Mouse (Mus musculus) kidney, embryonic 15.5 days (tissue): ENCODE results near the gene Adam30. TPM values are rescaled to one million over a fixed set of nuclear protein-coding genes. Genes with fewer than 3 reads are reported as not detected.
A peak's percentile ranks its signal among the peaks of the same experiment; 100 is the strongest.

ENCODE experiments used
- ATAC-seq: fragments of 200-750 bp; cut with Nextera tagmentation; replicated peaks from 2 replicates; pipeline ENCODE4 v1.8.0; 2017; ENCODE audit warnings: moderate TSS enrichment; ENCODE audit not compliant: low FRiP score
- H3K27ac ChIP-seq: fragments of 300-500 bp; sonication (generic); 2 replicates; pipeline ENCODE4 v1.5.1; 2015; ENCODE audit warnings: mild to moderate bottlenecking, inconsistent platforms
- H3K27me3 ChIP-seq: fragments of 300-500 bp; sonication (generic); 2 replicates; pipeline ENCODE4 v1.6.1; 2015; ENCODE audit warnings: inconsistent platforms
- H3K36me3 ChIP-seq: fragments of 300-500 bp; sonication (generic); 2 replicates; pipeline ENCODE4 v1.6.1; 2015; ENCODE audit warnings: inconsistent platforms
- H3K4me1 ChIP-seq: fragments of 300-500 bp; sonication (generic); 2 replicates; pipeline ENCODE4 v1.6.1; 2015; ENCODE audit warnings: inconsistent platforms
- H3K4me2 ChIP-seq: fragments of 300-500 bp; sonication (generic); 2 replicates; pipeline ENCODE4 v1.6.1; 2015; ENCODE audit warnings: moderate library complexity, mild to moderate bottlenecking, inconsistent platforms
- H3K4me3 ChIP-seq: fragments of 300-500 bp; sonication (generic); replicated peaks from 2 replicates; pipeline ENCODE4 v1.5.1; 2015; ENCODE audit warnings: mild to moderate bottlenecking, inconsistent platforms
- H3K9ac ChIP-seq: fragments of 300-500 bp; sonication (generic); 2 replicates; pipeline ENCODE4 v1.6.1; 2015; ENCODE audit warnings: mild to moderate bottlenecking, inconsistent platforms
- H3K9me3 ChIP-seq: fragments of 300-500 bp; sonication (generic); replicated peaks from 2 replicates; pipeline ENCODE4 v1.6.1; 2016; ENCODE audit warnings: inconsistent platforms
- WGBS: fragments of 180-500 bp; shearing (Covaris S2); methylation state at CpG from one replicate; pipeline ENCODE4 v1.1.7; 2015; ENCODE audit warnings: mixed read lengths; 5-methylcytosine and 5-hydroxymethylcytosine counted together
- polyA plus RNA-seq: library from polyadenylated mRNA; unstranded; fragments of >200 nt; fragmentation: Nextera tagmentation; extraction: Ambion mirVana; gene quantifications from 2 replicates; pipeline ENCODE4 v1.2.1, GENCODE M21; 2015

The Adam30 gene
- polyA plus RNA-seq, 1 experiment from 2014 or later = not detected

DNA sequence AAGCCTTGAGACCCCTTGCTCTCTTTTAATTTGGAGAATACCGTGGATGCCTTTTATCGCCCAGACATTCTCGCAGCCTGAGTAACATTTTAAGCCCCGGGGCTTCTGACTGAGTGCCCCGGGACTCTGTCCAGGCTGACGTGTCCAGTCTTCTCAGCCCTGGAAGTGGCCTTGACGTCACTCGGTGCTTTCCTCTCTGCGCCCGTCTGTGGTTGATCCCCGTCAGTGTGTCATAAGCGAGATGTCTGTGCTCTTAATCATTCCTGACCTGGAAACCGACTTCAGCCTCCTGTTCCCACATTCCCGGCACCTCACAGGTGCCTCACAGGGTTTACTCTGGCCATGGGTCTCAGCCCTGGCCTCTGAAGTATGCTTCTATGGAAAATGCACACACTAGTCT is 12.7 kb upstream of the Adam30 start:
- Histone ChIP-seq H3K27me3 (no peaks in the 10 kb centered on the region), H3K4me3 (no peak overlapping the region), H3K36me3 (peaks cover 85% of the 10 kb centered on the region), H3K27ac (no peak overlapping the region), H3K4me2 (no peak overlapping the region), H3K4me1 (no peaks in the 10 kb centered on the region; the same call in 1 of the 2 replicates), H3K9me3 (no peaks in the 10 kb centered on the region), H3K9ac (no peak overlapping the region)
- 92% methylated on average over 14 of the region's 14 CpGs for WGBS
- ATAC-seq = no peak

DNA sequence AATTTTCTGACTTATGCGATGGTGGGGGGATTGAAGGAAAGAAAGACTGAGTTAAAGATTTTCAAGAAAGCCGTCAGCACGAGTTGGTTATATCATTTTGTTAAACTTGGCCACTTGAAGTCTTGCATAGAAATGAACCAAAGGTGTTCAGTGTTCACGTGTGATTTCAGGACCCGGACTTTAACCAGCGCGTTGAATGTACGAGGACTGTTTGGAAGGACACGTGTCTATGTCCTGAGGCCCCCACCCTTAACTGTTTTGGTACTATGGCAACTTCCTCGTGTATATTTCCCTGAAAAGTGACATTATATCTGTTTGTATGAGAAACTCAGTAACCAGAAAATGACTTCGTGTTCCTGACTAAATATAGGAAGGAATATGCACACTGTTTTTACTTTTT is 10.5 kb upstream of the Adam30 start:
- no peaks in the 10 kb centered on the region for H3K27me3 ChIP-seq
- no peaks in the 10 kb centered on the region for H3K9me3 ChIP-seq
- no peak overlapping the region for H3K4me3 ChIP-seq
- H3K27ac ChIP-seq = no peak overlapping the region
- H3K36me3 ChIP-seq = peaks cover 64% of the 10 kb centered on the region
- H3K4me1 ChIP-seq = no peaks in the 10 kb centered on the region; the same call in 1 of the 2 replicates
- H3K9ac ChIP-seq = no peak overlapping the region
- 96% methylated on average over 11 of the region's 11 CpGs for WGBS
- no peak overlapping the region for H3K4me2 ChIP-seq
- no peak for ATAC-seq

DNA sequence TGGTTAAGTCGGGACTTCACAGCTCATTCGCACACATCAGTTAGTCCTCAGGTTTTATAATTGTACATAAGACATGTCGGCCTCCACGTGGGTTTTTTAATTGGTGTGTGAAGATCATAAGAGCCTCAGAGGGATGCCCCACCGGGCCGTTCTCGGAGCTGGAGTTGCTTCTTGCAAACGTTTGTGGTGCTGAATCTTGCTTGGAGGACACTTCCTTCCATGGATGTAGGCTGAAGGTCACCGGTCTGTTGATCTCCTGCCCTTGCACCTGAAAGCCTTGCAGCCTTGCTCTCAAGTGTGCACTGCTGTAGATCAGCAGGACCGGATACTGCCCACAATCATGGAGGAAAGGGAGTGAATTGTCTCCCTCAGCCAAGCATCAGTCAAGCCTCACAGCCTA is 9.4 kb upstream of the Adam30 start:
- no peaks in the 10 kb centered on the region; the same call in 1 of the 2 replicates for H3K4me1 ChIP-seq
- WGBS = 94% methylated on average over 10 of the region's 10 CpGs
- H3K27ac ChIP-seq = no peak overlapping the region
- H3K9ac ChIP-seq = no peak overlapping the region
- H3K4me2 ChIP-seq = no peak overlapping the region
- H3K27me3 ChIP-seq = no peaks in the 10 kb centered on the region
- ATAC-seq = no peak
- H3K36me3 ChIP-seq = peaks cover 52% of the 10 kb centered on the region
- no peaks in the 10 kb centered on the region for H3K9me3 ChIP-seq
- H3K4me3 ChIP-seq = no peak overlapping the region

DNA sequence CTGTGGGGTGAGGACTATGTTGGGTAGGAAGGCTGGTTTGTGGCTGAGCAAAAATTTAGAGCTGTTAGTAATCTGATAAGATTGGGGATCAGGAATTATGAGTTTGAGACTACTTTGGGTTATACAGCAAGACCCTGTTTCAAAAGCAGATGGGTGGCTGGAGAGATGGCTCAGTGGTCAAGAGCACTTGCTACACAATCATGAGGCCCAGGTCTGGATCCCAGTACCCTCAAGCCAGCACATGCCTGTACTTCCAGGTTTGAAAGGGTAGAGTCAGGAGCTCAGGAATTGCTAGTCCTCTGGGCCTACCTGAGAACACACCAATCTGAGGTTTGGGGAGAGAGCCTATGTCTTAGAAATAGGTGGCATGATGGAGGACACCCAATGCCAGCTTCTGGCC is 7.0 kb upstream of the Adam30 start:
- H3K27me3 ChIP-seq = no peaks in the 10 kb centered on the region
- ATAC-seq = no peak
- H3K9me3 ChIP-seq = no peaks in the 10 kb centered on the region
- no peak overlapping the region for H3K4me2 ChIP-seq
- no peak overlapping the region for H3K27ac ChIP-seq
- no peaks in the 10 kb centered on the region; the same call in 1 of the 2 replicates for H3K4me1 ChIP-seq
- H3K36me3 ChIP-seq = peaks cover 28% of the 10 kb centered on the region
- no peak overlapping the region for H3K9ac ChIP-seq
- no peak overlapping the region for H3K4me3 ChIP-seq

DNA sequence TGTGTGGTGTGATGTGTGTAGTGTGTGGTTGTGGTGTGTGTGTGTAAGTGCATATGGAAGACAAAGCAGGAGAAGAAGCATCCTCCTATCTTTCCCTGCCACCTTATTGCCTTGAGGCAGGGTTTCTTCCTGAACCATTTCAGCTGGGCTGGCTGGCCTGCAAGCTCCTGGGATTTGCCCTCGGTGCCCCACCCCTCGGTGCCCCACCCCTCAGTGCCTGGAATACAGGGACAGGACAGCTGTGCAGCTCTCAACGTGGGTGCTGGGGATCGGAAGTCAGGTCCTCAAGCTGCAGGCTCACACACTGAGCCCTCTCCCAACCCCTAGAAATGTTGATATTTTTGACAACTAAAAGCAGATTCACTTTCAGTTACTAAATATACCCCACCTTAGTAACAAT is 4.3 kb upstream of the Adam30 start:
- WGBS = 36% methylated on average over 4 of the region's 4 CpGs
- no peak overlapping the region for H3K4me2 ChIP-seq
- ATAC-seq = no peak

DNA sequence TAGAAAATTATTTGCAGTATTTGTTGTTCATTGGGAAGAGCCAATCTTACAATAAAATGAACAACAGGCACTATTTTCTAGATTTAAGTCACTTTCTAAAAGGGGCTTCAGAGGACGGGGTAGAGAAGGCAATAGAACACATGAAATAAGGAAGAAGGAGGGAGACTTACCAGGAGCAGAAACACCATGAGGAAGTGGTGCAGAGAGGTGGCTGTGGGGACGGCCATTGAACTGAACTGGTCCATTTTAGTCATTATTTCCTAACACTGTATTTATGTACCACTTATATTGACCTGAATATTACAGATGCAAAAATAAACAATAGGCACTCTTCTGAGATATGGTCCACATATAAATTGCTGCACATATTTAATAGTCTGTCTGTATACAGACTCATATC is 3.4 kb upstream of the Adam30 start:
- H3K4me3 ChIP-seq = no peak overlapping the region
- no peaks in the 10 kb centered on the region; the same call in 1 of the 2 replicates for H3K4me1 ChIP-seq
- H3K4me2 ChIP-seq = no peak overlapping the region
- H3K9me3 ChIP-seq = no peaks in the 10 kb centered on the region
- no peak overlapping the region for H3K9ac ChIP-seq
- H3K36me3 ChIP-seq = no peaks in the 10 kb centered on the region
- no peak for ATAC-seq
- no peak overlapping the region for H3K27ac ChIP-seq
- H3K27me3 ChIP-seq = no peaks in the 10 kb centered on the region
- 64% methylated on average over 2 of the region's 2 CpGs for WGBS

More for the DNA sequence above, 4.3 kb upstream of the Adam30 start:
- Histone ChIP-seq H3K4me3 (no peak overlapping the region), H3K9ac (no peak overlapping the region), H3K9me3 (no peaks in the 10 kb centered on the region), H3K36me3 (0 out of 2 replicates have a peak, but pooled peaks cover 3% of the 10 kb centered on the region), H3K4me1 (no peaks in the 10 kb centered on the region; the same call in 1 of the 2 replicates), H3K27me3 (no peaks in the 10 kb centered on the region), H3K27ac (no peak overlapping the region)

DNA sequence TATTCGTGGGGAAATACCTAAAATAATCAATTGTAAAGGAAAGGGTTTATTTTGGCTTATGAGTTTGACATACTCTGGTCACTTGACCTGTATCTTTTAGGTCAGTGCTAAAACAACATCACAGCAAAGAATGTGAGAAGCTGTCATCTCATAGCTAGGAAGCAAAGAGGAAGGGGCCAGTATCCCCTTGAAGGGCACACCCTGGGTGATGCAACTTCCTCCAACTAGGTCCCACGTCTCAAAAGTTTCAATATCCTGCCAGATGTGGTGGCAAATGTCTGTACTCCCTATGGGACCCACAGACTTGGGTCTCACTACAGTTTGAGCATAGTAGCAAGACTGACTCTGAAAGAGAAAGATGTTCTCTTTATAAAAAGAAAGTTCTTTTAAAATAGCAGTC is 2.8 kb upstream of the Adam30 start:
- ATAC-seq = no peak
- WGBS = 52% methylated on average over 2 of the region's 2 CpGs

DNA sequence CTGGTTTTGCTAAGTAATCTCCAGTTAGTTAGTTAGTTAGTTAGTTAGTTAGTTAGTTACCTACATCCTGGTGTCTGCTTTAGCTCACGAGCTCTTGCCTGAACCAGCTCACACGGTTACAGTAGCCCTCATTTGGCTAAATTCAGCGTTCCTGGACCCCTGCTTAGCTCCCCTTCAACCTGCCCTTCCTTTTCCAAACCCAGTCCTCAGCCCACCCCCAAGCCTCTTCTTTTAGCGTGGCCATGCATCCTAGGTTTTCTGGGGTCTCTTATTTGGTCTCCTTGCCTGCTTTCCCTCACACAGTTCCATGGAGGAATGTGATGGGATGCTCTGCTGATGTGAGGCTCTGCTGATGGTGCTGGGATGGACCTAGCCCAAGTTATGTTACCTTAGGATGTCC is 1.8 kb upstream of the Adam30 start:
- Histone ChIP-seq H3K9ac (no peak overlapping the region), H3K36me3 (no peaks in the 10 kb centered on the region), H3K4me1 (no peaks in the 10 kb centered on the region), H3K4me2 (no peak overlapping the region), H3K27me3 (no peaks in the 10 kb centered on the region), H3K4me3 (no peak overlapping the region), H3K27ac (no peak overlapping the region), H3K9me3 (no peaks in the 10 kb centered on the region)
- 81% methylated on average over 4 of the region's 4 CpGs for WGBS
- ATAC-seq = no peak

More for the DNA sequence above, 2.8 kb upstream of the Adam30 start:
- Histone ChIP-seq H3K4me3 (no peak overlapping the region), H3K4me1 (no peaks in the 10 kb centered on the region), H3K9ac (no peak overlapping the region), H3K9me3 (no peaks in the 10 kb centered on the region), H3K27ac (no peak overlapping the region), H3K36me3 (no peaks in the 10 kb centered on the region), H3K4me2 (no peak overlapping the region), H3K27me3 (no peaks in the 10 kb centered on the region)

DNA sequence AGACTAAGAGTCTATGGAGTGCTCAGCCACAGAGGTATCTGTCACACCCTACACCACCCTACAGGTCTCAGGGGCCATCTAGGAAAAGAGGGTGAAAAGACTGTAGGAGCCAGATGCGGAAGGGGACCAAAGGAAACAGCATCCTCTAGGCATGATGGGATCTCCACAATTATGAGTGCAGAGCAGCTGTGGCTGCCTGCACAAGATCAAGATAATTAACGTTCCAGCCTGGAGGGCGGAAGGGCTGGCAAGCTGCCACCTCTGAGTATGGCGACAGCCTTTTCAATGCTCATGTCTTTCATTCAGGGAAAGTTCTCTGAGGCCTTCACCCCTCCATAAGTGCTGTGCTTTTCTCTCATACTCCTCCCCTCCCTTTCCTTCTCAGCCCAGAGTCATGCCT is 1.1 kb upstream of the Adam30 start:
- 42% methylated on average over 4 of the region's 4 CpGs for WGBS

DNA sequence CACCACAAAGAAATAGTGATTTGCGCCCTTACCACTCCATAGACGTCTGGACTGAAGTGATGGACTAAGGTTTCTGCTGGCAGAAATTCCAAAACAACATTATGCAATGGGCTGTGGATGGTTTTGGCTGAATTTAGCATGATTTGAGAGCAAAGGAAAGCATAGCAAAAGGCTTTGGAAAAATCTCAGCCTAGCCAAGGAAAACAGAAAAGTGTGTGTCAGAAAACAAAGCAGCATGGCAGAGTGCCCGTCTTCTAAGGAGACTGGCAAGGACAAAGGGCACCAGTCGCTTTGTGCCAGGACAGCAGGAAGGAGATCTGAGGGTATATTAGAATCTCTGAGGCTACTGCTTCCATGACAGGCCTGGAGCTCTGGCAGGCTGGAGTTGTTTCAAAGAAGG is 17.9 kb downstream of the Adam30 start:
- H3K4me3 ChIP-seq = no peak overlapping the region
- no peak overlapping the region for H3K4me2 ChIP-seq
- H3K27ac ChIP-seq = no peak overlapping the region
- H3K9me3 ChIP-seq = 0 out of 2 replicates have a peak, but pooled peaks cover 8% of the 10 kb centered on the region
- H3K36me3 ChIP-seq = no peaks in the 10 kb centered on the region
- no peaks in the 10 kb centered on the region for H3K4me1 ChIP-seq
- WGBS = 75% methylated on average over 4 of the region's 4 CpGs
- H3K9ac ChIP-seq = no peak overlapping the region
- ATAC-seq = no peak
- H3K27me3 ChIP-seq = no peaks in the 10 kb centered on the region

More for the DNA sequence above, 1.1 kb upstream of the Adam30 start:
- no peak for ATAC-seq
- Histone ChIP-seq H3K4me1 (no peaks in the 10 kb centered on the region), H3K4me3 (no peak overlapping the region), H3K27me3 (no peaks in the 10 kb centered on the region), H3K9ac (no peak overlapping the region), H3K36me3 (no peaks in the 10 kb centered on the region), H3K9me3 (no peaks in the 10 kb centered on the region), H3K4me2 (no peak overlapping the region), H3K27ac (no peak overlapping the region)

DNA sequence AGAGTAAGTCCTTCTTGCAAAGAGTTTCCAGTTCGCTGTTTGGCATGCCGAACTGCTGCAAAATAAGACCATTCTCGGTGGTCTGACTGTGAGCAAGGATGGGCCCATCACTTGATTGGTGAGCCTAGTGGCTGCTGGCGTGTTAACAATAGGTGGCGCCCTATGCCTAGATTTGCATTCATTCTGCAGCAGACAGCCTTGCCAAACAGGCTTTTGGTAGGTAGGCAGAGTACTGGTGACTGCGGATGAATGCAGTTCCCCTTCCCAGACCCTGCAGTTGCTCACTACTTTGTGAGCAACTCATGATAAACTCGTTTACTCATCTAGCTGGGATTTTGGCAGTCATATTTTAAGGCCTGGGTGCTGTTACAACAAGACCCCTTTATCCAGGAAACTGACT is 20.4 kb downstream of the Adam30 start:
- 0 out of 2 replicates have a peak, but pooled peaks cover 3% of the 10 kb centered on the region for H3K9me3 ChIP-seq
- 0 out of 2 replicates have a peak, but pooled peaks have one; percentile 40 for ATAC-seq
- H3K27me3 ChIP-seq = no peaks in the 10 kb centered on the region
- no peak overlapping the region for H3K27ac ChIP-seq
- 25% methylated on average over 7 of the region's 7 CpGs for WGBS
- no peaks in the 10 kb centered on the region for H3K36me3 ChIP-seq
- H3K4me2 ChIP-seq = no peak overlapping the region
- H3K4me1 ChIP-seq = peaks cover 4% of the 10 kb centered on the region; the same call in 1 of the 2 replicates
- no peak overlapping the region for H3K9ac ChIP-seq
- H3K4me3 ChIP-seq = no peak overlapping the region

DNA sequence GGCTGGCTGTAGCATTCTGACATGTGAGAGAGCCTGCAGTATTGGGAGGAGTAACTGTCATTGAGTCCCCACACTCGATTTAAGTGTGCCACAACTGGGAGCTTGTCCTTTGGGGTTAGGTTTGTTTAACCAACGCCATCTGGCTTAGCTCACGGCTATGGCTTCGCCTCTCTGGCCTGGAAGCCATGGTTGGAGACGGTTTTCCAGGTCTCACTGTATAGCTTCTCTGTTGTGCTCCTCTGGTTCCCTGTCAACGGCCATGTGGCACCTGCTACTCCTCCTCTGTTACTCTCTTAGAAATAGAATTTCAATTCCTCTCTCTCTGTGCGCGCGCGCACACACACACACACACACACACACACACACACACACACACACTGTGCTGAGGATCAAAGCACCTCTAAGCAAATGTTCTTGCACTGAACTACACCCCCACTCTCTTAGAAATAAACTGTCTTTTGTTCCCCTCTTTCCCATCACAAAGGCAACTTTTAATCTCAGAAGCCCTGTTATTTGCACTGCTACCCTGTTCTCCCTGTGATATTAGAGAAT is 24.8 kb downstream of the Adam30 start:
- H3K9me3 ChIP-seq = 0 out of 2 replicates have a peak, but pooled peaks cover 3% of the 10 kb centered on the region
- H3K36me3 ChIP-seq = no peaks in the 10 kb centered on the region
- H3K4me1 ChIP-seq = peaks cover 4% of the 10 kb centered on the region; the same call in 1 of the 2 replicates
- no peaks in the 10 kb centered on the region for H3K27me3 ChIP-seq
- WGBS = 59% methylated on average over 10 of the region's 10 CpGs
- H3K4me2 ChIP-seq = no peak overlapping the region
- H3K4me3 ChIP-seq = no peak overlapping the region
- no peak overlapping the region for H3K9ac ChIP-seq
- no peak overlapping the region for H3K27ac ChIP-seq
- no peak for ATAC-seq

DNA sequence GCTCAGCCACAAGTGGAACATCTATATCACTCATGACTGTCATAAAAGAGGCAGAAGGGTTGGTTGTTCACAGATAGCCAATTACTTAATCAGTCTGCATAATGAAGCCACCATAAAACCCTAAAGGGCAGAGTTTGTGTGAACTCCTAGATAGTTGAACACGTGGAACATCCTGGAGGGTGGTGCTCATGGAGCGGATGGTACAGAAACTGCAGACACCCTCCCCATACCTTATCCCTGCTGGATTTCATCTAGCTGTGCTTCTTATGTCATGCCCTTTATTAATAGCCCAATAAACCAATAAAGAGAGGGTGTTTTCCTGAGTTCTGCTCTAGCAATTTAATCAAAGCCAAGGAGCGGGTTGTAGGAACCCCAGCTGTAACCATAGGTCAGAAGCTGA is 27.3 kb downstream of the Adam30 start:
- no peak for ATAC-seq
- Histone ChIP-seq H3K9ac (no peak overlapping the region), H3K27ac (no peak overlapping the region), H3K4me3 (no peak overlapping the region), H3K4me2 (no peak overlapping the region), H3K4me1 (peaks cover 4% of the 10 kb centered on the region; the same call in 1 of the 2 replicates), H3K36me3 (no peaks in the 10 kb centered on the region), H3K9me3 (no peaks in the 10 kb centered on the region), H3K27me3 (no peaks in the 10 kb centered on the region)
- WGBS = 89% methylated on average over 3 of the region's 3 CpGs
